Mouse (Mus musculus) lung, embryonic 15.5 days (tissue): ENCODE results near the gene Npm1. TPM values are rescaled to one million over a fixed set of nuclear protein-coding genes. Genes with fewer than 3 reads are reported as not detected.

Experiments
- ATAC-seq: fragments of 200-750 bp; cut with Nextera tagmentation; 2 replicates; pipeline ENCODE4 v1.8.0; 2017; ENCODE audit warnings: moderate number of reproducible peaks, borderline replicate concordance; ENCODE audit not compliant: low FRiP score, low TSS enrichment; ENCODE audit errors: extremely low read depth
- H3K27ac ChIP-seq: fragments of 300-500 bp; sonication (generic); 2 replicates; pipeline ENCODE4 v1.5.1; 2015; ENCODE audit warnings: moderate library complexity, mild to moderate bottlenecking, inconsistent platforms
- H3K27me3 ChIP-seq: fragments of 300-500 bp; sonication (generic); 2 replicates; pipeline ENCODE4 v1.6.1; 2015; ENCODE audit warnings: inconsistent platforms
- H3K36me3 ChIP-seq: fragments of 300-500 bp; sonication (generic); 2 replicates; pipeline ENCODE4 v1.6.1; 2015; ENCODE audit warnings: inconsistent platforms
- H3K4me1 ChIP-seq: fragments of 300-500 bp; sonication (generic); 2 replicates; pipeline ENCODE4 v1.6.1; 2015; ENCODE audit warnings: inconsistent platforms
- H3K4me2 ChIP-seq: fragments of 300-500 bp; sonication (generic); 2 replicates; pipeline ENCODE4 v1.6.1; 2015; ENCODE audit warnings: inconsistent platforms, mild to moderate bottlenecking, moderate library complexity
- H3K4me3 ChIP-seq: fragments of 300-500 bp; sonication (generic); 2 replicates; pipeline ENCODE4 v1.5.1; 2015; ENCODE audit warnings: mild to moderate bottlenecking, inconsistent platforms
- H3K9ac ChIP-seq: fragments of 300-500 bp; sonication (generic); 2 replicates; pipeline ENCODE4 v1.6.1; 2015; ENCODE audit warnings: inconsistent platforms
- H3K9me3 ChIP-seq: fragments of 300-500 bp; sonication (generic); 2 replicates; pipeline ENCODE4 v1.6.1; 2016; ENCODE audit warnings: inconsistent platforms
- WGBS: fragments of 180-500 bp; shearing (Covaris S2); methylation state at CpG from one replicate; pipeline ENCODE4 v1.1.7; 2015; 5-methylcytosine and 5-hydroxymethylcytosine counted together
- polyA plus RNA-seq: library from polyadenylated mRNA; unstranded; fragments of >200 nt; fragmentation: Nextera tagmentation; extraction: Ambion mirVana; gene quantifications from 2 replicates; pipeline ENCODE4 v1.2.1, GENCODE M21; 2015

The Npm1 gene
- polyA plus RNA-seq, 1 experiment from 2014 or later = 921 TPM

- Histone ChIP-seq H3K36me3 (no peaks in the 10 kb centered on the region), H3K4me1 (0 out of 2 replicates have a peak, but pooled peaks cover 5% of the 10 kb centered on the region), H3K27ac (no peak overlapping the region), H3K4me2 (no peak overlapping the region), H3K9ac (no peak overlapping the region), H3K9me3 (no peaks in the 10 kb centered on the region), H3K4me3 (no peak overlapping the region), H3K27me3 (peaks cover 56% of the 10 kb centered on the region)
- WGBS = 49% methylated on average over 2 of the region's 3 CpGs
- ATAC-seq = no peak
Measured at GRCm38 (mm10) chr11:33175768-33176167, 12.8 kb upstream of the Npm1 start.

- H3K36me3 ChIP-seq = no peaks in the 10 kb centered on the region
- H3K9ac ChIP-seq = no peak overlapping the region
- no peak for ATAC-seq
- no peak overlapping the region for H3K27ac ChIP-seq
- no peaks in the 10 kb centered on the region for H3K9me3 ChIP-seq
- H3K4me1 ChIP-seq = no peaks in the 10 kb centered on the region
- no peak overlapping the region for H3K4me2 ChIP-seq
- peaks cover 19% of the 10 kb centered on the region; the same call in 1 of the 2 replicates for H3K27me3 ChIP-seq
- WGBS = 14% methylated on average over 9 of the region's 9 CpGs
- H3K4me3 ChIP-seq = no peak overlapping the region
Measured at GRCm38 (mm10) chr11:33170489-33170888, 7.5 kb upstream of the Npm1 start.

GRCm38 (mm10) chr11:33162211-33162997 lies 602 bp downstream of the Npm1 start:
- peak; percentile 62 for ATAC-seq
- Histone ChIP-seq H3K36me3 (peaks cover 36% of the 10 kb centered on the region), H3K27ac (peak overlapping the region; percentile 91), H3K4me1 (peaks cover 15% of the 10 kb centered on the region), H3K9me3 (no peaks in the 10 kb centered on the region), H3K9ac (peak overlapping the region; percentile 92), H3K4me3 (peak overlapping the region; percentile 98), H3K4me2 (peak overlapping the region; percentile 73), H3K27me3 (no peaks in the 10 kb centered on the region)
- 2% methylated on average over 53 of the region's 53 CpGs for WGBS

GRCm38 (mm10) chr11:33159741-33160140 lies 3.3 kb downstream of the Npm1 start:
- no peaks in the 10 kb centered on the region for H3K27me3 ChIP-seq
- H3K4me1 ChIP-seq = peaks cover 15% of the 10 kb centered on the region
- H3K27ac ChIP-seq = no peak overlapping the region
- no peak overlapping the region for H3K4me2 ChIP-seq
- H3K4me3 ChIP-seq = no peak overlapping the region
- H3K9ac ChIP-seq = no peak overlapping the region
- H3K9me3 ChIP-seq = no peaks in the 10 kb centered on the region
- WGBS = 84% methylated on average over 3 of the region's 3 CpGs
- H3K36me3 ChIP-seq = peaks cover 49% of the 10 kb centered on the region
- ATAC-seq = no peak

GRCm38 (mm10) chr11:33157453-33158196 lies 5.4 kb downstream of the Npm1 start:
- WGBS = 75% methylated on average over 2 of the region's 2 CpGs
- Histone ChIP-seq H3K4me2 (no peak overlapping the region), H3K4me1 (peaks cover 12% of the 10 kb centered on the region), H3K36me3 (peaks cover 65% of the 10 kb centered on the region), H3K9ac (no peak overlapping the region), H3K27ac (no peak overlapping the region), H3K4me3 (no peak overlapping the region), H3K9me3 (no peaks in the 10 kb centered on the region), H3K27me3 (no peaks in the 10 kb centered on the region)
- no peak for ATAC-seq

GRCm38 (mm10) chr11:33156436-33157015 lies 6.5 kb downstream of the Npm1 start:
- no peaks in the 10 kb centered on the region for H3K27me3 ChIP-seq
- no peak overlapping the region for H3K4me2 ChIP-seq
- no peak overlapping the region for H3K4me3 ChIP-seq
- peaks cover 73% of the 10 kb centered on the region for H3K36me3 ChIP-seq
- H3K27ac ChIP-seq = no peak overlapping the region
- ATAC-seq = no peak
- WGBS = 70% methylated on average over 4 of the region's 4 CpGs
- H3K9me3 ChIP-seq = no peaks in the 10 kb centered on the region
- H3K9ac ChIP-seq = no peak overlapping the region
- H3K4me1 ChIP-seq = peaks cover 12% of the 10 kb centered on the region

GRCm38 (mm10) chr11:33154459-33154858 lies 8.5 kb downstream of the Npm1 start:
- no peak for ATAC-seq
- H3K27me3 ChIP-seq = no peaks in the 10 kb centered on the region
- no peaks in the 10 kb centered on the region for H3K9me3 ChIP-seq
- H3K27ac ChIP-seq = no peak overlapping the region
- no peaks in the 10 kb centered on the region for H3K4me1 ChIP-seq
- H3K4me2 ChIP-seq = no peak overlapping the region
- 73% methylated on average over 3 of the region's 3 CpGs for WGBS
- no peak overlapping the region for H3K9ac ChIP-seq
- peaks cover 76% of the 10 kb centered on the region for H3K36me3 ChIP-seq
- H3K4me3 ChIP-seq = no peak overlapping the region

GRCm38 (mm10) chr11:33152997-33153396 lies 10.0 kb downstream of the Npm1 start:
- Histone ChIP-seq H3K36me3 (peaks cover 61% of the 10 kb centered on the region), H3K9me3 (no peaks in the 10 kb centered on the region), H3K4me2 (no peak overlapping the region), H3K27me3 (no peaks in the 10 kb centered on the region), H3K4me3 (no peak overlapping the region), H3K9ac (no peak overlapping the region), H3K27ac (no peak overlapping the region), H3K4me1 (peaks cover 8% of the 10 kb centered on the region)
- WGBS = 85% methylated on average over 1 of the region's 1 CpGs
- no peak for ATAC-seq

- H3K4me2 ChIP-seq = no peak overlapping the region
- H3K36me3 ChIP-seq = peaks cover 51% of the 10 kb centered on the region
- WGBS = 77% methylated on average over 4 of the region's 4 CpGs
Measured at GRCm38 (mm10) chr11:33151780-33152145, 11.2 kb downstream of the Npm1 start.

GRCm38 (mm10) chr11:33151128-33151779 lies 11.8 kb downstream of the Npm1 start:
- 62% methylated on average over 3 of the region's 3 CpGs for WGBS
- Histone ChIP-seq H3K27ac (no peak overlapping the region), H3K9ac (no peak overlapping the region), H3K4me1 (peaks cover 23% of the 10 kb centered on the region), H3K9me3 (no peaks in the 10 kb centered on the region), H3K4me2 (no peak overlapping the region), H3K27me3 (peaks cover 13% of the 10 kb centered on the region), H3K4me3 (no peak overlapping the region), H3K36me3 (peaks cover 46% of the 10 kb centered on the region)
- ATAC-seq = no peak

More at GRCm38 (mm10) chr11:33151780-33152145, 11.2 kb downstream of the Npm1 start:
- peaks cover 9% of the 10 kb centered on the region for H3K27me3 ChIP-seq
- no peak overlapping the region for H3K27ac ChIP-seq
- no peak overlapping the region for H3K4me3 ChIP-seq
- no peak for ATAC-seq
- no peaks in the 10 kb centered on the region for H3K9me3 ChIP-seq
- peaks cover 20% of the 10 kb centered on the region for H3K4me1 ChIP-seq
- H3K9ac ChIP-seq = no peak overlapping the region

GRCm38 (mm10) chr11:33150364-33150763 lies 12.6 kb downstream of the Npm1 start:
- H3K9me3 ChIP-seq = no peaks in the 10 kb centered on the region
- no peak overlapping the region for H3K9ac ChIP-seq
- ATAC-seq = no peak
- H3K4me1 ChIP-seq = peaks cover 29% of the 10 kb centered on the region
- H3K27me3 ChIP-seq = peaks cover 15% of the 10 kb centered on the region
- H3K27ac ChIP-seq = no peak overlapping the region
- H3K36me3 ChIP-seq = peaks cover 42% of the 10 kb centered on the region
- H3K4me2 ChIP-seq = no peak overlapping the region
- H3K4me3 ChIP-seq = no peak overlapping the region
